Comparison of ENCODE assay signal across 8 mouse cellular contexts in the genomic region with DNA sequence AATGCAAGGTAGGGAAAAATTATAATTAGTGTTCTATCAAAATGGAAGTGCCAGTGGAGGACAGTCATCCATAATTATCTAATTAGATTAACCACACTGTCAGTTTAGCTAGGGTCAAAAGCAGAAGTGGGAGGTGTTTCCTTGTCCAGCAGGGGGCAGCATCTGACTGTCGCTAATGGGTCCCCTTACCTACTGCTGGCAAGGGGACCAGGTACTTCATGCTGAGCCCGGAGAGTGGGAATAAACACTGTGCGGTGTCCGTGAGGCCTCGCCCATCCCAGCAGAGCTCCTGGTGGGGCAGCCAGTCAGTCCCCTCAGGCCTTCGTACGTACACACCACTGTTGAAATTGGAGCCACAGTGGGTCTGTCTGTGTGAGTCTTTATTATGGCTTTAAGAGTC.
DNase-seq lines count a peak whose midpoint lies in the region; ATAC-seq and TF ChIP-seq lines count a peak whose summit lies in the region.

No protein-coding gene starts in this region.

- no peaks in the 10 kb centered on the region for H3K4me1 ChIP-seq in intestine, embryonic 16.5 days (ENCODE audit: control insufficient read depth, insufficient read depth, low read length)
- no peaks in the 10 kb centered on the region for H3K4me1 ChIP-seq in liver, adult 2 months (ENCODE audit: control insufficient read depth, insufficient read depth, low read length)
- no peaks in the 10 kb centered on the region for H3K4me1 ChIP-seq in stomach, embryonic 15.5 days

- H3K9ac ChIP-seq in intestine, embryonic 16.5 days (ENCODE audit: low read depth, low read length) = no peak overlapping the region
- no peak overlapping the region for H3K9ac ChIP-seq in liver, adult 2 months (ENCODE audit: low read depth, low read length)
- no peak overlapping the region for H3K9ac ChIP-seq in stomach, embryonic 15.5 days

- TF ChIP-seq CTCF in gastrocnemius, adult 2 months (IDR thresholded peaks at IDR 0.05) = peak; percentile 88
- TF ChIP-seq CTCF in liver, adult 2 months (IDR thresholded peaks at IDR 0.05; ENCODE audit: low read depth, low read length) = peak; percentile 88

- H3K27me3 ChIP-seq in intestine, embryonic 16.5 days (replicated peaks; ENCODE audit: control insufficient read depth, insufficient read depth, low read length) = no peaks in the 10 kb centered on the region
- H3K27me3 ChIP-seq in liver, adult 2 months (ENCODE audit: control insufficient read depth, insufficient read depth, low read length) = no peaks in the 10 kb centered on the region
- no peaks in the 10 kb centered on the region for H3K27me3 ChIP-seq in stomach, embryonic 15.5 days (replicated peaks)

- ATAC-seq in intestine, embryonic 16.5 days = peak; percentile 56; the same call in 1 of the 2 replicates
- ATAC-seq in stomach, embryonic 15.5 days (ENCODE audit: insufficient read depth, low FRiP score, low read depth) = peak; percentile 53; the same call in 1 of the 2 replicates

- no peaks in the 10 kb centered on the region for H3K79me2 ChIP-seq in liver, adult 2 months (ENCODE audit: control insufficient read depth, insufficient read depth, low read length)

- no peak overlapping the region for H3K27ac ChIP-seq in gastrocnemius, adult 2 months
- no peak overlapping the region for H3K27ac ChIP-seq in intestine, embryonic 16.5 days (ENCODE audit: low read length)
- no peak overlapping the region for H3K27ac ChIP-seq in liver, adult 2 months (replicated peaks; ENCODE audit: insufficient read depth, low read depth, low read length)
- no peak overlapping the region for H3K27ac ChIP-seq in stomach, embryonic 15.5 days

- 18% methylated on average over 7 of the region's 7 CpGs for WGBS in intestine, embryonic 16.5 days
- WGBS in liver, adult 2 months = 25% methylated on average over 7 of the region's 7 CpGs
- WGBS in stomach, embryonic 15.5 days = 15% methylated on average over 7 of the region's 7 CpGs

- no peaks in the 10 kb centered on the region for H3K36me3 ChIP-seq in intestine, embryonic 16.5 days (ENCODE audit: control insufficient read depth, insufficient read depth, low read length)
- peaks cover 2% of the 10 kb centered on the region; the same call in 1 of the 2 replicates for H3K36me3 ChIP-seq in liver, adult 2 months (ENCODE audit: control insufficient read depth, insufficient read depth, low read length)
- no peaks in the 10 kb centered on the region for H3K36me3 ChIP-seq in stomach, embryonic 15.5 days

- peak; percentile 65 for DNase-seq in urinary bladder, postnatal 25 days (ENCODE audit: low spot score)
- no peak for DNase-seq in urinary bladder, adult 2 months (ENCODE audit: low spot score)
- DNase-seq in cerebellum, adult 9-10 months = peak; percentile 58
- DNase-seq in gastrocnemius, adult 2 months = peak; percentile 80
- DNase-seq in liver, adult 2 months (ENCODE audit: extremely low read depth, low read depth, low spot score) = peak; percentile 70
- peak; percentile 84 for DNase-seq in naive thymus-derived CD4-positive, alpha-beta T cell, adult 2 months (ENCODE audit: low read depth)

- H3K4me2 ChIP-seq in intestine, embryonic 16.5 days (ENCODE audit: low read depth, low read length) = no peak overlapping the region
- no peak overlapping the region for H3K4me2 ChIP-seq in stomach, embryonic 15.5 days

- H3K9me3 ChIP-seq in intestine, embryonic 16.5 days (ENCODE audit: control insufficient read depth, low read length) = no peaks in the 10 kb centered on the region
- H3K9me3 ChIP-seq in stomach, embryonic 15.5 days = no peaks in the 10 kb centered on the region

- no peak for TF ChIP-seq POLR2A in liver, adult 2 months (IDR thresholded peaks at IDR 0.05; ENCODE audit: extremely low read depth, insufficient read depth, low read length)

- no peak overlapping the region for H3K4me3 ChIP-seq in gastrocnemius, adult 2 months
- no peak overlapping the region for H3K4me3 ChIP-seq in intestine, embryonic 16.5 days (ENCODE audit: low read length)
- H3K4me3 ChIP-seq in liver, adult 2 months (ENCODE audit: insufficient read depth, low read depth, low read length) = no peak overlapping the region
- H3K4me3 ChIP-seq in stomach, embryonic 15.5 days (replicated peaks) = no peak overlapping the region

- intact Hi-C loops in gastrocnemius, adult 2 months (cut with DNase I) = loop anchor here (1.0 to 5.0 kb wide), 3 partner anchors 174 to 872 kb away; no protein-coding TSS in a partner anchor
